Mouse (Mus musculus): ENCODE results near the gene Trabd2b.
A peak's percentile ranks its signal among the peaks of the same experiment; 100 is the strongest.

Gene Trabd2b

DNA sequence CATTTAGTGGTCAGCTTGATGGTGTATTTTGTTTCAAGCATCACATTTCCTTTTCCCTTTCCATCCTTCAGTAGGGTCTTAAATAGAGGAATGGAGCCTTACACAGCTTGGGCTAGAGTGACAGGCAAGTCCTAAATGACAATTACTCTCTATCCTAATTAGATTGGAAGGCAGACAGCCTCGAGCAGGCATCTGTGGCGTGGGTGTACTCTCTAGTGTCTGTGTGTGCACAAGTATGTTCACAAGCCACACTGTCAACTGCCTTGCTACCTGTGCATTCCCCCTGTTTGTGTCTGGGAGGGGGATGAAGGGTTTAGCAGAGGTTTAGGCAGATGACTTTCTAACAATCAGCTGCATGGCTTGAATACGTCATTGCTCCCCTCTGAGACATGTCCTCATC is 6.7 kb upstream of the Trabd2b start:
- DNase-seq (ENCODE audit: low read depth, low spot score): no peak

DNA sequence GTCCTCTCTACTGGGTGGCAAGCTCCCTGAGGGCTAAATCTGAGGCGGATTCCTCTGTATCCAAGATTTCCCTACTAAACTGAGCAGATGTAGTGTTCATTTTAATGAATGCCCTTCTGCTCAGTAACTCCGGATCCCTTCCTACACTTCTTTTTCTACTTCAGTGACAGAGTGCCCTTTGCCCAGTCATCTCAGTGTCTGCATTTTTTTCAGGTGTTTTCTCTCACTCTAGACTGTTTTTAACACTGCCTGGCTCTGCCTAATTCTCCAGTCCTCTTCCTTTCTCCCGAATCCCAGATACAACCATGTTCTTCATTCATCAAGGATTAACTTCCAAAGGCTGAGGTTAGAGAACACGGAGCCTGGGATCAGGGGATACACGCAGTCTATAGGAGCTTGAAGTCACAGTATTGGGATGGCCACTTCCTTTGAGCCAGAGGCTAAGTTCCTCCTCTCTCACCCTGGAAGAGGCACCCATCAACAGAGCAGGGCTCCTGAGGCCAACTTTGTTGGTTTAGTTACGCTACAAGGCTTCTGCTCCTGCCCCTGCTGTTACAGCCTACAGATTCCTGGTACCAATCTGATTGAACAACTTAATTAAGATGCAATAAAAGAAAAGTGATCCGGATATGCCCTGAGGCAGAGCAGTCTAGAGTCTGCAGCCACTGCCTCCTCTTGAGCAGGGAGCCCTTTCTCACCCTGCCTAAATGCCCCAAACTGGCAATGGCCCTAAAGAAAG is 4.4 kb upstream of the Trabd2b start:
- DNase-seq (ENCODE audit: low read depth, low spot score): no peak

DNA sequence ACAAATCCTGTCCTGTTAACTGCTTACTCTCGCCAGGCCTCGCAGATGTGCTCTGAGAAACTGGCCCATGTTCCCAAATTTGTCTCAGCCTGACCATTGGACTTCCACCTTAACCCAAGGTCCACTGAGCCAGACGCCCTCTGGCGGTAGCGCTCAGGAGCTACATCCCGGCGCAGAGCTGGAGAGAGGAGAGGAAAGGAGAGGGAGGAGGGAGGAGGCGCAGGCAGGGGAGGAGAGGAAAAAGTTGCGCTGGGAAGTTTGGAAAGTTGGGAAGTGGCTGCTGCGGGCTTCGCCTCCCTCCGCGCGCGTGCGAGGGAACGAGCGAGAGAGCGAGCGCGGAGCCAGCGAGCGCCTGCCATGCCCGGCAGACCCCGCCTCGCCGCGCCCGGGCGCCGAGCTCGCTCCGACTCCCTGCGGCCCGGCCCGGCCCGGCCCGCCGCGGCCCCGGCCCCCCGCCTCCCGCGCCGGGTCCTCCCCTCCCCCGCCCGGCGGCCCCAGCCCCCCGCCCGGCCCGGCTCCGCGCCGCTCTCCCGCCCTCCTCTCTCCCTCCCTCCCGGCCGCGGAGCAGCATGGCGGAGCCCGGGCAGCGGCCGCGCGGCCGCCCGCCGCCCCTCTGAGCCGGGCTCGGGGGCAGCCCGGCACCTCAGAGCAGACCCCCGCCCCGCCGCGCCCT is 706 bp upstream of the Trabd2b start:
- peak; percentile 93 for DNase-seq (ENCODE audit: low read depth, low spot score)

DNA sequence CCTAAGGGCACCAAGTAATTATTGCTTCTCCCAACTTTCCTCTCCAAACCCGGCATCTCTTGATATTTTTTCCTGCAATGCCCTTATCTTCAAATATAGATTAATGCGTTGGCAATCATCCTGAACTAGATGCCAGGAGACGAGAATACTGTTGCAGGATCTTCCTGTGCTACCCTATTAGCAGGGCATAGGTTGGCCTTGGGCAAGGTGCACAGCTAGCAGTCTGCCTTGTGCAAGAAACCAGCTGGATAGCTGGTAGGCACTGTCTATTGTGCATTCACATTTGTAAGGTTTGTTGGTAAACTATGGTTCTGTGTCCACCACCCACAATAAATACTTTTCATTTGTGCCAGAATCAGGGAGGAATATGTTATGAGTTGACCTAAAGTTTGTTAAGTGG is 992 bp downstream of the Trabd2b start:
- no peak for DNase-seq (ENCODE audit: low read depth, low spot score)

DNA sequence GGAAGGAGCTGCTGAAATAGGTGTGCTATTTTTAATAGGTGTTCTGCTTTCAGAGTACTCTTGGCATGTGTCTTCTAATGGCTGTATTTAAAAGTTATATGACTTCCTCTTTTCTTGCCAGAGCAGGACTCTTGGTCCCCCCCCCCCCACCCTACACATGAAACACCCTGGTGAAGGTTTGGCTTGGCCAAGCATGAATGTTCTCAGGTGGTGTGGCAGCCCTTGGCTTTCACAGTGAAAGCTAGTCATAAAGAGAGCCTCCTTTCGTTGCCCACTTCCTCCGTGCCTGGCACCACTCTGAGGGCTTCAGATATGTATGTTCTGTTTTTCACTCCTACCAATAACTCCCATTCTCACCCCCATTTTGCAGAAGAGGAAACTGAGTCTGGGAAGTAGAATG is 1.8 kb downstream of the Trabd2b start:
- no peak for DNase-seq (ENCODE audit: low read depth, low spot score)

DNA sequence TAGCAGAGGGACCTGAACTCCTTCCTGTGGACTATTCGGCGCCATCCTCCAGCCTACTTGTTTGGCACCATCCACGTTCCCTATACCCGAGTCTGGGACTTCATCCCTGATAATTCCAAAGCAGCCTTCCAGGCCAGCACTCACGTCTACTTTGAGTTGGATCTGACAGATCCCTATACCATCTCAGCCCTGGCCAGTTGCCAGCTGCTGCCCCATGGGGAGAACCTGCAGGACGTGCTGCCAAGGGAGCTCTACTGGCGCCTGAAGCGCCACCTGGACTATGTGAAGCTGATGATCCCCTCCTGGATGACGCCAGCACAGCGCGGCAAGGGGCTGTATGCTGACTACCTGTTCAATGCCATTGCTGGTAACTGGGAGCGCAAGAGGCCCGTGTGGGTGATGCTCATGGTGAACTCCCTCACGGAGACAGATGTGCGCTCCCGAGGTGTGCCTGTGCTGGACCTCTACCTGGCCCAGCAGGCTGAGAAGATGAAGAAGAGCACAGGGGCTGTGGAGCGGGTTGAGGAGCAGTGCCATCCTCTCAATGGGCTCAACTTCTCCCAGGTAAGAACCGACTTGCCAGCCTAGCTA is 2.5 kb downstream of the Trabd2b start:
- no peak for DNase-seq (ENCODE audit: low read depth, low spot score)

DNA sequence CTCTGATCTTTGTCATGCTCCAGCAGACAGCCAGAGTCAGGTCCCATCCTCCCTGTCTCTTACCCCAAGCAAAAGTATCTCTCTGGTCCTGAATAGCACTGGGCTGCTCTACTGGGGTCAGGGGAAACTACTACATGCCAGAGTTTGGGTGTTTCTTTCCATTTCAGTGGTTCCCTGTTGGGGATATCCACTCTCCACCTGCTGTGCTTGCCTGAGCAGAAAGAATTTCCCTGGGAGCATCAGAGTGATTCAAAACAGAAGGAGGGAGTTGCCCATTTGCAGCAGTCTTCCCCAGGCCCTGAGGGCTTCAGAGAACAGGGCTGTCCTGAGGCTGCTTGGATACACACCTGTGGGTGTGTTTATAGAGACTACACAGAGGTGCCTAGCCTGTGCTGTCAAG is 3.0 kb downstream of the Trabd2b start:
- no peak for DNase-seq (ENCODE audit: low read depth, low spot score)

DNA sequence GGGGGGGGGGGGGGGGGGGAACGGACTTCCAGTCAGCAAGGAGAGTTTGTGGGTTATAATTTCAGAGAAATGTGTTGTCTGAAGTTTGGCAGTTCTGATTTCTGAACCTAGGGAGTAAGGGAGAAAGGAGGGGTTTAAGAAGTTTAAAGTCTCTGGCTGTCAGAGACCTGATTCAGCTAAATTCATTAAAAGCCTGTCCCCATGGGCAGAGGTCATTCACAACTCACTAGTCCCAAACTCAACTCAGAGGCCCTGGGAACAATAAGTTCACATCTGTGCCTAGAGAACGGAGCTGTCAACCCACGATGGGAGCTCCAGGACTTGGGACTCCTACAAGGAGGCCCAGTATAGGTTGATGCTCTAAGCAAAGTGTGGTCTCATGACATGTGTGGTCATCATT is 3.5 kb downstream of the Trabd2b start:
- DNase-seq (ENCODE audit: low read depth, low spot score): no peak

DNA sequence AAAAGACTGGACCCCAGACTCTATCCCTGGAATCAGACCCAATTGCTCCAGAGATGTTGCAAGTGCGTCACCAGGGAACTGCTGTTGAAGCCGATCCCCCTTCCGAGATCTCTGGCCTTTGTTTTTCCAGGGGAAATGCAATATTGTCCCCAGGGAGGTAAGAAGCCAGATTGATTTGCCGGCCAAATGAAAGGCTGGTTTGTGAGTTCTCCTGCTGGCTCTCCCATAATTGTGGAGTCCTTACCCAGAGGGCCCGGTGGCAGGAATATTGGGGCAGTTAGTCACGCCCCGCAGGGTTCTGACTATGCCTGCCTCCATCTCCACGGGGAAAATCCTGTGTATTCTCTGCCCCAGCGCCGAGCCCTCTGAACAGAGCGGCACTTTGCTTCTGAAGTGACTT is 3.9 kb downstream of the Trabd2b start:
- no peak for DNase-seq (ENCODE audit: low read depth, low spot score)

DNA sequence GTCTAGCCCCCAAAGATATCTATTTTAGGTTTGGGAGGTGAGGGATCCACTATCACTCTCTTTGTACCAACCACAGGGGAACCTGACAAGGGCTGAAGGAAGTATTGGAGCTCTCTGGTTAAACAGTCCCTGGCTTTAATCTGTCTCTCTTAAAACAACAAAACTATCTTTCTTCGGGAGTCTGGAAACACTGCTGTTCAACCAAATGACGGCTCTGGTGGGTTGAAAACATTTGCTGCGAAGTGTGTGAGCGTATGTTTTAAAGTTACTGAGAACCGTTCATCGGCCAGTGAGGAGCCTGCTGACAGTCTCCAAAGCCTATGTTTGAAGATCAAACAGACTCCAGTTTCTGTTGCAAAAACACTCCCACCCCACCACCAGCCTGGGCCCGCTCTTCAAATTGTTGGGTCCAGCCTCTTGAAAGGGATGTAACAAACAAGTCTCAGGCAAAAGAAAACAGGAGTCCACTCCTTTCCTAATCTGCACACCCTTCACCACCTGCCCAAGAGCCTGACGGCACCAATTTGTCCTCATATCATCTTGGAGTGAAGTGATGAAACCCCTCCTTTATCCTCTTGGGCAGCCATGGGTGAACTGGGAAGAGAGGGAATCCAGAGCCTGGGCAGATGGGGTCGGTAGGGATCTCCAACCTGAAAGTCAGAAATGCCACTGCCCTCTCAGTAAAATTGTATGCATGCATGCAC is 4.6 kb downstream of the Trabd2b start:
- no peak for DNase-seq (ENCODE audit: low read depth, low spot score)

DNA sequence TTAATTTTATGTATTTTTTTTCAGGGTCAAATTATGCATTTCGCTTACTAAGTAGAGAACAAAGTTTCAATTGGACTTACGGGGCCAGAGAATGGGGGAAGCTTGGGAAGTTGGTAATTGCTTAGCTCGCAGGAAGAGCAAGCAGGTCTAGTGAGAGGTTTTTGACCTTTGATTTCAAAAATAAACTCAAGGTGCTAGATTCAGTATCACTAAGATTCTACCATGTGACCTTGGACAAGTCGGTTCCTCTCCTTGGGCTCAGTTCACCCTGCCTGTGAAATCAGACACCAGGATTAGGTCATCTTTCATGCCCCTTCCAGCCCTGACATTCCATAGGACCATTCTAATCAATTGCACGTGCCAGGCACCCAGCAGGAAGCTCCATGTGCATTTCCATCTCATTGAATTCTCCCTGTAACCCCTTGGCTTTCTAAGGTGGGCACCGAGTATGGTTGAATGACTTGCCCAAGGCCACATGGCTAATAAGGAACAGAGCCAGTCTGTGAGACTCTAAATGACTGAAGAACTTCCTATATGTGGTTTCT is 5.4 kb downstream of the Trabd2b start:
- no peak for DNase-seq (ENCODE audit: low read depth, low spot score)

DNA sequence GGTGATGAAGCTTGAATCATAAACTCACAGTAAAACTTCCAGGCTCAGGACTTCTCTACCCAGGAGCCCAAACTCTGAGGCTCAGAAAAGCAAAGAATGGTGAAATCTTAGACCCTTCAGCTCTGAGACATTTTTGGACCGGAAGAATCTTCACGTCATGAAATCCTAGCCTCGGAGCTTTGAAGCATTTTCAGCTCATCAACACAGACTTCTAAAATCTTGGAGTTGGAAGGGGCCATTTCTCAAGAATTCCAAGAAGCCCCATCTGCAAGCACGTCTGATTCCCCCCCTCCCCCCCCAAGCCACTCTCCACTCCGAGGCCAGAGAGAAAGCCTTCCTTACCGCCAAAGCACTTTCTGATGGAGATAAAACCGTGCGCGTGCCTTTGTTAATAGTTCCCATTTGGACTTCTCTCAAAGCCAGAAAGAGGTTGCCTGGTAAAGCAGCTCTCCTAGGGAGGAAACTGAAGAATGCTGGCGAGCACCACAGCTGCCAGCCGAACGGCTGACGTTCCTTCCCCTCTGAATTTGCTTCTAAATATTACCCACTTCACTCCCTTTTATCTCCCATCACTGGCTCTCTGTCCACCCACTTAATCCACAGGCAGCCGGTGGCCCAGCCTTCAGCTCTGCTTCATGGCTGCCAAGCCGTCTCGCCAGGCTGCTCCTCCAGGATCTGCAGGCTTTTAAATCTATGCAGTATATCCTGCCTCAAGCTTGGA is 9.6 kb downstream of the Trabd2b start:
- no peak for DNase-seq (ENCODE audit: low read depth, low spot score)

DNA sequence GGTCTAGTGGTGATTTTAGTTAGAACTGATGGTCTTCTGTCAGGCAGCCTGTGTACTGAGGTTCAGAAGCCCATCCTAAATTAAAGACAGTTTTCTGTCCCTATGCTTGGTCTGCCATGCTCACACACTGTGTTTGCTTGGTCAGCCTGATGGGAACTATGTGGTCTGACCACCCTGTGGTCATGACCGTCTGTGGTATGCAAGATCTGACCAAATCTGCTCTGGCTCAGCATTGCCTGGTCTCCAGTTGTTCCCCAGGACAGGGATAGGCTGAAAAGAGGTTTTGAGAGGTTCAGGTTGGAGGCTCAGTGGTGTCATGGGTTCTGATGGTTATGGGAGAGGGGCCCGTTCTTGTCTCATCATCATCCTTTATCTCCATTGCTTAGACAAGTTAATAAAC is 13.6 kb downstream of the Trabd2b start:
- no peak for DNase-seq (ENCODE audit: low read depth, low spot score)

DNA sequence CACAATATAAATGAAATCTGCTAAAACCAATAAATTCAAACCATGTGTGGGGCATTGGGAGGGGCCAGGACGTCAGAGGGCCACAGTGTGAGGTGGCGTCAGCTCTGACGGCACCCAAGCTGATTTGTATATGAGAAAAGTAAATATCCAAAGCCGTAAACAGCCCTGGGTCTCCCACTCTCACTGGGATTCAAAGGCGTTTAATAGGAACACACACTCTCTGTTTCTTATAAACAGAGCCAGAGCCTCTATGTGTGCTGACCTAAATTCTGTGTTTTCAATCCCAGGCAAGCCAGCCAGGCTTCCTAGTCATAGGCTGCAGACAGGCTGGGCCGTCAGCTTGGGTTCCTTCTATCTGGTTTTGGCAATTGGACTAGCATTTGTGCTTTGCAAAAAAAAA is 16.6 kb downstream of the Trabd2b start:
- no peak for DNase-seq (ENCODE audit: low read depth, low spot score)

DNA sequence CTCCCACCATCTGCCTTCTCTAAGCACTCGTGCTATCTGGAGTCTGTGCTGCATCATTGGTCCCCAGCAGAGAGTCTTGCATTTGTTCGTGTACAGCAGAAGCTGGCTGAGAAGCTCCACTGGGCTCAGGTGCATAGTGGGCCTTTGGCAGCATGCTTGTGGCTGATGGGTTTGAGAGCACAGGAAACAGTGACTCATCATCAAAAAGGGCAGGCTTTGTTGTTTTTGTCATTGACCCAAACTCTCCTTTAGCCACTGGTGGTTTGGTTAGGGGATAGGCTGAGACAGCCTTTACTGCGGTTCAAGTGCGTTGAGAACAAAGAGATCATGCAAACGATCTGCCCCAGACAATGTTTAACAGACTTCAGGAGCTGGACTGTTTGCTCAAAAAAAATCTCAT is 19.3 kb downstream of the Trabd2b start:
- DNase-seq (ENCODE audit: low read depth, low spot score): peak; percentile 13

DNA sequence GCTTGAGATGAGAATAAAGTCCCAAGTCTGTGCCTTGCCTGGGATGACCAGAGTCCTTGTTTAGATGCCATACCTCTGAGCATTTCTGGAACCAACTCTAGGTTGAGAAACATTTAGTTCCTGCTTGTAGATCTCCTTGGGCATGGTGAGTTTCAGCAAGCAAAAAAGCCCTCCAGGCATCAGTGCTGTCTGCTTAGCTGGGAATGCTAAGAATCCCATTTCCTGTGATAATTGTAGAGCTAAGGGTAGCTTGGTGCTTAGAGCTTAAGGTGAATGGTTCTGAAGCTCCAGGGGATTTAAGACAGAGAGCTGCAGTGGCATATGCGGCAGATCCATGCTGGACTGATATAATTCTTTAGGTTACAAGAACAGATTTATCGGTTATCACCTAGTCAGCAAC is 26.2 kb downstream of the Trabd2b start:
- DNase-seq (ENCODE audit: low read depth, low spot score): no peak

DNA sequence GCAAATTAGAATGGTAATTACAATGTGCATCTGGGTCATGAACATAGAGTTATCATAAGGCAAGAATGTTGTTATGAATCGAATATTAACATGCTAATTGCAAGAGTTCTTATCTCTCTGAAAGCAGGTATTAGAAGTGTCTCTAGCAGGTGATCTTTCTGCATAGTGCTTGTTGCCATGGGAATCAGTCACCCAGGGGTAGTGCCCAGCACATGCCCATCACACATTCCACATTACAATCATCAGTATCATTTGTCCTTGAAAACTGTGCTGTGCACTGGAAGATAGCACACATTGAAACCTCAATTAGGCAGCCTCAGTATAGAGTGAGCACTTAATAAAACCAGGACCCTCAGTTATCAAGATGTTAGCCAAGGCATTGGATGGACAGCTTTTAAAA is 26.9 kb downstream of the Trabd2b start:
- no peak for DNase-seq (ENCODE audit: low read depth, low spot score)

DNA sequence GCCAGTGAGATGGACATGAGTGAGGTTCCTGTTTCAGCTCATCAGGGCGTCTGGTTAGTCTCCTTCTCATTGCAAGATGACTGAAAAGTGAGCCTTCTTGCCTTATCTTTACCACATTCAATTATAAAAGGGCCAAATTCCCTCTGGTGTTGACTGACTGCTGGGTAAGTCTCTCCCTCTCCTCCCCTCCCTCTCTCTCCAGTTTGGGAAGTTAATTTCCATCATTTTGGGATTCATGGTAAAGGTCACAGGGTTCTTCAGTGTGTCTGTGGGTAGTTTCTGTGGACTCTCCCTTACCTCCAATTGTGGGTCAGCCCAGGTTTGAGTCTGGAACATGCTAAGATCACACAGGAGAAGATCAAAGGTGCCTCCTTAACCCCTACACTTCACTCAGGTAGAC is 28.2 kb downstream of the Trabd2b start:
- DNase-seq (ENCODE audit: low read depth, low spot score): no peak

DNA sequence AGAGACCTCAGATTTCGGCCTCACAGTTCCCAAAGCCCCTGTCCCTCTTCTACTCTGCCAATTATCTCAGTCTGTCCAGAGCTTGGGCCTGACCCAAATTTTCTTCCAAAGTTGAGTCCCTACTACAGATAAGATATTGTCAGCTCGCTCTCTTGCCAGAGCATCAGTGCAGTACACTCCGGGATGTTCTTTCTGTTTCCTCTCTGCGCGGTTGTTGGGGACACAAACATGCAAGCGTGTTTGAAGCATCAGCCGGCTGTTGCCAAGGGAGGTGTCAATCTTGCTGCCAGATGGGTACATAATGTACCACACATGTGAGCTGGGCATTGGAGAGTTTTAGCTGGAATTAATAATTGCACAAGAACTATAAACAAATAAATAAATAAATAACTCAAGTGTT is 28.9 kb downstream of the Trabd2b start:
- DNase-seq (ENCODE audit: low read depth, low spot score): no peak

DNA sequence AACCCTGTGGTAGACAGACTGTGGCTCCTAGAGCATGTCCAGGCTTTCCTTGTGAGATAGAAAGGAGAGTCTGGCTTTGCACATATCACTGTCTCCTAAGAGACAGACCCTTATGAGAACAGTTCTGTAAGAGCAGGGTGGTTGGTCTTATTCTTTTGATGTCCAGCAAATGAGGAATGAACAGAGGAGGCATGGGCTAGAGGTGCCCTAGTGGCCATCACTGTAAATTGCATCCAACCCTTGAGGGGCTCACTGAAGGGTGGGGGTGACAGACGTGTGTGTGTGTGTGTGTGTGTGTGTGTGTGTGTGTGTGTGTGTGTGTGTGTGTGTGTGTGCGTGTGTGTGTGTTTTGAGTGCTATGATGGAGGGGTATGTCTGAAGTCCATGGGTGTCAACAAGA is 32.2 kb downstream of the Trabd2b start:
- DNase-seq (ENCODE audit: low read depth, low spot score): peak; percentile 4

DNA sequence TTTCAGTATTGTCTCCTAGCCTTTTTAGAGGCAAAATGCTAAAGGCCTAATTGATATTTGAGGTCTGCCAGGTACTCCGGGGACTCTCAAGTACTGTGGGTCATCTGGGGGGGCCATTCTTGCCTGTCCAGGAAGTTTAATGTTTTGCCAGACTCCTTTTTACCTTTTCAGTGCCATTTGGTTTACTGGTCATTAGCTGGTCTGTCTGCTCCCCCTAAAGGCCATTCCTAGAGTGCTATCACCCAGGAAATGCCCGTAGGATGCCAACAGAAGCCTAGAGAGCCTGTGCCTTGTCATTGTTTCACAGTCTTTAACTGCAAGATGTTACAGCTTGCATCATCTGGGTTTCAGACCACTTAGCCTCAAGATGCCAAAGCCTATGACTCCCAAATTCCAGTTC is 35.7 kb downstream of the Trabd2b start:
- no peak for DNase-seq (ENCODE audit: low read depth, low spot score)

DNA sequence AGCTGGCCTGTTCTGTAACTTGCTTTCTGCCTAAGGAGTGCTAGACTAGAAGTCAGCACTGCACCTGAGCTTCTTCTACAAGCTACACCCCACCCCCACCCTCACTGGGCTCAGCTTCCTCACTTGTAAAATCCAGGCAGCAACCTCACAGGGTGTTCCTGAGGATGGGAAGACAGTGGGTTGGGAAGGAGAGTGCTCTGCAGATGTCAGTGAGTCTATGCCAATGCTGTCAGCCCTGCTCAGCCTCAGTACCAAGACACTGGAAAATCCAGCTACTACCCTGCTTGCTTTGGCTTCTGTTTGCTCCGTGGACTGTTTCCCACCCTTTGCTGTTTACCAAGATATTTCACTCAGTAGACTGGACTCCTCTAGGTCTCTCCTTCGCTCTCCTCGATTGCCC is 36.1 kb downstream of the Trabd2b start:
- DNase-seq (ENCODE audit: low read depth, low spot score): no peak
